Mouse (Mus musculus) neural tube, postnatal 0 days (tissue): Measurements from ENCODE around the gene Ankub1. TPM values are rescaled to one million over a fixed set of nuclear protein-coding genes. Genes with fewer than 3 reads are reported as not detected.

Experiments used
- microRNA-seq: library from miRNA; unstranded; fragments of <30 nt; microRNA quantifications from one replicate; pipeline ENCODE4, GENCODE M21; 2016
- polyA plus RNA-seq: library from polyadenylated mRNA; unstranded; fragments of >200 nt; fragmentation: Nextera tagmentation; extraction: Ambion mirVana; gene quantifications from 2 replicates; pipeline ENCODE4 v1.2.1, GENCODE M21; 2015

Gene Ankub1
- polyA plus RNA-seq, result 0.13 and 0.20 TPM in 2 replicates

DNA sequence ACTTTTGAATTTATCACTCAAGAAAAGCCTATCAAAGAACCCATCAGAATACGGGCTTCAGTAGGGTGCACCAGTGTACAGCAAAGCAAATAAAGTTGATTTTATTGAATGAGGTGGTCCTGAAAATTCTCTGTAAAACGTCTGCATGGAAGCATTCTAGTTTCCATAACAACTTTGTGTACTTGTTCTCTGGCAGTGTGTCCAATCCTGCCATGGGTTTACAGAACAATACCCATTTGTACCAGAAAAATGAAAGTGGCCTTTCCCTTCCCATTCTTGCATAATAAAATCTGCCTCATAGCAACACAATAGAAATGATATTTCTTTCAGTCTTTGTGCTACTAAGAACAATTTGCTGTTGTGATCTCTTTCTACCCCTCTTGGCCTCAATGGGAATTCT is at the start of gene Ankub1:
Ankub1 (minus strand) TSS at position 81 of the 400 bp plus-strand sequence.

DNA sequence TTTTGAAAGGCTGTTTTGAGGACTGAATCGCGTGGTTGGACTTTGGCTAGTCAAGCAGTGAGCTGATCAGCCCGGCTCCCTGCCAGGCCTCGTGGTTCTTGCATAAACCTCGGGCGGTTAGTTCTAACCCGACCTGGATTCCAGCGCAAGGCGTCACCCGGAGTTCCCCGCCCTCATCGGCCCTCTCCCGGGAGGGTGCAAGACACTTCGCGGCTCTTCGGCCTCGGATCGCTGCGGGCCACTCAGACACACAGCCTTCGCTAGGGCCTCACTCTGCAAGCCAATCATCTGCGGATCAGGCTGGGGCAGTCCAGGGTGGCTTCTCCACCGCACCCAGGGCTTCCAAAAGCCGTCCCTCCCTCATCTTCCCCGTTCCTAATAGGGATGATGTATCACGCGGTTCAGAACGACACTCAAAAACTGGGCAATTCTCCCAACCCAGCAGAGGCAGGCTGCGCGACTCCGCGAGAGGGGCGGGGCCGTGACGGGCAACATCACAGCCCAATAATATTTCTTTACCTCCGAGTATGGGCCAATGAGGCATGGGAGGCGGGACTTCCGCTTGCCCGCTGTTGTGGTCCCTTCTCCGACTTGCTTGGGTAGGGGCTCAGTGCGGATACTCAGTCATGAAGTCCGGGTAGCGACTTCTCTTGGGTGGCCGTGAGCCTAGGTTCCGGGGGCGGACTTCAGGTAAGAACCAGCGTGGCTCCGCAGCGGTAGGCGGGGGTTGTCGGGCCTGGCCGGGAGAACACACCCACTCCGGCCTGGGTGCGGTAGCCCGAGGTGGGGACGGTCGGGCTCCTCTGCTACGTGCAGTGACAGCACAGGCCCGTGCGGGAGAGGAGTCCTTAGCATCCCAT is 43.1 kb upstream of the Ankub1 start, which contains the start of gene Rnf13:
Rnf13 (plus strand) TSS at position 552 of the 860 bp plus-strand sequence.

DNA sequence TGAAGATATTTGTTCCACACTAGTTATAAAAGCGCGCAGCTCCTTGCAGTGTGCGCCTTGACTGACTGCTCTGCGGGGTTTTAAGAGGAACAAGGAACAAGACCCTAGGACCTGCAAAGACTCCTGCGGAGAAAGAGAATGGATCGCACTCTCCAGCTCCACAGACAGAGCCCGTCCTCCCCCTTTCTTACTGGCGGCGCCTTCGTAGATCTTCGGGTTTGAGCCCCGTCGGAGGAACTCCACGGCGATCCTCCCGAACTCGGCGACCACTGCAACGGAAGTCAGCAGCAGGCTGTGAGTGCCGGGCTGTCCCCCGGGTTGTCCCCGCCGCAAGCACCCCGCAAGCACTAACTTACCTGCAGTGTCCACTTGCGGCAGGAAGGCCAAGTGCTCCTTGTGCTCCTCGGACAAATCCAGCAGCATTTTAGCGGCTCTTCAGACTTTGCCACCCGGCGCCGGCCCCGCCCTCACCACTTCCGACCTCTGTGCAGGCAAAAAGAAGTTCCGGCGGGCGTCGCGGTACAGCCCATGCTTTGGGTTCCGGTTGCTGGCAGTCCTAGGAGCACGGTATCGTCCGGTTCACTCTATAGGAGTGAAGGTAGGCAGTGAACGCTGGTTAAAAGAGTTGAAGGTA is 41.3 kb downstream of the Ankub1 start, which contains the start of gene Commd2:
Commd2 (minus strand) TSS at position 485 of the 634 bp plus-strand sequence.

Small RNAs within 50 kb of the gene (microRNA-seq; reads per million reads assigned to microRNA genes)
- gene Mir6377, result not detected

Other genes starting within 250 kb of the Ankub1 start
- 12.3 and 14.9 TPM in 2 replicates for gene Wwtr1, start 116.9 kb downstream of the Ankub1 start, polyA plus RNA-seq
- gene Commd2, start 41.1 kb downstream of the Ankub1 start, polyA plus RNA-seq, result 70.8 and 76.3 TPM in 2 replicates
- 115 and 131 TPM in 2 replicates for gene Rnf13, start 43.3 kb upstream of the Ankub1 start, polyA plus RNA-seq
- 783 and 804 TPM in 2 replicates for gene Pfn2, start 155.3 kb upstream of the Ankub1 start, polyA plus RNA-seq